Mouse (Mus musculus) CH12F3 (cell line): ENCODE results near the gene Elmo2.

Experiments
- in situ Hi-C: fragments of 300-500 bp; cut with MboI; formaldehyde crosslinking; loops from 2 replicates; pipeline ENCODE4 v1.14.3; 2020; ENCODE audit warnings: low sequenced_read_pairs

The Elmo2 gene

GRCm38 (mm10) chr2:165263861-165264260, 62.4 kb downstream of the Elmo2 start:
- in situ Hi-C loops: loop anchor here (25.0 kb wide), 1 partner anchor 302 kb away; the partner anchor contains the start of gene Slc12a5

DNA sequence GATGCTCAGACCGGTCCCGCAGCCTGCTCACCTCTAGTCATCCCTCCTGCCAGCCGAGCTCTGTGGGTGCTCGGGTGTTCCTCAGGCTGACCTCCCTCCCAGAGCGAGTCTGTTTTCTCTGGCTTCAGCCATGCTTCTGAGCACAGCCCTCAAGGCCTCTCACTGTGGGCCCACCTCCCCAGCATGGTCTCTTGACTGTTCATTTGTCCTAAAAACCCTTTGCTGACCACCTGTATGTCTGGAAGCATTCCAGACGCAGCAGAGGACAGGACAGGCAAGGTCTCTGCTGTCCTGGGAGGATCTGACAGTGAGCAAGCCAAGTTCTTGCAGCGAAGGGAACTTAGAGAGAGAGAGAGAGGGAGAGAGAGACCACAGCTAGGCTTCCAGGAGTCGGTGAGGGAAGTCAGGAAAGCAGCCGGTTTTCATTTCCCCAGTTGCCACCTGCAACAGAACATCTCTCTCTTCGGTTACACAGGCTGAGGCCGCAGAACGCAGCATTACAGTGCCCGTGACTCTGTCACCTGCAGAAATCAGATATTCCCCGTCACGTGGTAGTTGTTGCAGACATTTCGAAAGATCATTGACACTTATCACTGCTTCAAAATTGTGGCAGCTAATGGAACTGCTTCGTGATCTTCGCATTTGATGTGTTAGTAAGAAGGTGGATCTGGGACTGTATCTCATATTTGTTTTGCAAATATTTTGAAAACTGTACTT, 63.8 kb downstream of the Elmo2 start:
- in situ Hi-C loops: loop anchor here (25.0 kb wide), 1 partner anchor 300 kb away; the partner anchor contains the start of gene Slc12a5

DNA sequence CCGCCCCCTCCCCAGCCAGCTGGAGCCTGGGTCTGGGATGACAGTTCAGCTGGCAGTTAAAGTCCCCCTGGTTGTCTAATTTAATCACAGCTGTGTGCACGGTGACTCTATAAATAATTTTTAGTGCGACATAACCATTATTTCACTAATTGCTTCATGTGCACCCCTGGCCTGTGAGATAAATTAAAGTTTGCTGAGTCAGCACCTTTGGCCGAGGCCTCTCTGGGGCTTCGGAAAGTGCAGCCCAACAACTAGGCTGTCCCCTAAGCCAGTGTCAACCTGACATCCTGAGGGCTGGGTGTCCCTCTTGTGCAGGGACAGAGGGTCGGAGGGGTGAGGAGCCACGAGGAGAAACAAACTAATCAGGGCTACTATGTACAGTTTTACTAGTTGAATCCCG, 66.4 kb downstream of the Elmo2 start:
- in situ Hi-C loops: loop anchor here (25.0 kb wide), 1 partner anchor 298 kb away; the partner anchor contains the start of gene Slc12a5

- in situ Hi-C loops: loop anchor here (25.0 kb wide), 1 partner anchor 296 kb away; the partner anchor contains the start of gene Slc12a5
Measured at GRCm38 (mm10) chr2:165258321-165258720, 68.0 kb downstream of the Elmo2 start.

- in situ Hi-C loops: loop anchor here (25.0 kb wide), 1 partner anchor 295 kb away; the partner anchor contains the start of gene Slc12a5
Measured at GRCm38 (mm10) chr2:165257151-165257834, 69.0 kb downstream of the Elmo2 start.

DNA sequence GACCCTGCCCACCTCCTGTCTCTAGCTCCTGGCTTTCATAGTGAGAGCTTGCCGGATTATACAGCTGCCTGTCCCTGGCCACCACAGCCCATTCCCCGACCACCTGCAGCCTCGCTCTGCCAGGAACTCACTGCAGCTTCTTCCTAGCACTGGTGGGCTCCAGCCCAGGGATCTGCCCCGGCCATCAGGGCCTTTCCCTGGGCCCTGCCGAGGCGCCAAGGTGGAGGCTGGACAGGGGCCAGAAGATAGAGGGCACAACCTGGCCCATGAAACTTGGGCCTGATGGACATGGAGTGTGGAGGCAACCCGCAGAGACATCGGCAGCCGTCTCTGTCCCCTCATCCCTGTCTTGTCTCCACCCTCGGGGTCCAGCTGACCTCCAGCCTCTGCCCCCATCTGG, 70.1 kb downstream of the Elmo2 start:
- in situ Hi-C loops: loop anchor here (25.0 kb wide), 1 partner anchor 294 kb away; the partner anchor contains the start of gene Slc12a5

- in situ Hi-C loops: loop anchor here (25.0 kb wide), 1 partner anchor 292 kb away; the partner anchor contains the start of gene Slc12a5
Measured at GRCm38 (mm10) chr2:165253867-165254266, 72.4 kb downstream of the Elmo2 start.

- in situ Hi-C loops: loop anchor here (25.0 kb wide), 1 partner anchor 291 kb away; the partner anchor contains the start of gene Slc12a5
Measured at GRCm38 (mm10) chr2:165253269-165253668, 73.0 kb downstream of the Elmo2 start.

DNA sequence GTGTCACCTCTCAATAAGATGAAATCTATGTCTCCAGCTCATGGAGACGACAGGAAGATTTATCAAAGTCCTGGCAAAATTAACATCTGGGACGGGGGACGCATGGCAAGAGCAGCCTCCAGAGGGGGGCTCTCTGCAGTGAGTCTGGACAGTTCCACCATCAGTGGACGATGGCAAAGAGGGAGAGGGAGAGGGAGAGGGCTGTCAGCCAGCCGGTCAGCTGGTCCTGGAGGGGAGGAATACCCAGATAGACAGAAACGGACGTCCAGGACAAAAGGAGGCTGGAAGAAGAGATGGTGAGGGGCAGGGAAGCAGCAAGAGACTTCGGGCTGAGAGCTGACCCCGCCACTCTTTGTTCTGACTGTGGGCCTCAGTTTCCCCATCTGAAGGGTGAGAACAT, 73.5 kb downstream of the Elmo2 start:
- in situ Hi-C loops: loop anchor here (25.0 kb wide), 1 partner anchor 290 kb away; the partner anchor contains the start of gene Slc12a5

- in situ Hi-C loops: loop anchor here (25.0 kb wide), 1 partner anchor 290 kb away; the partner anchor contains the start of gene Slc12a5
Measured at GRCm38 (mm10) chr2:165252381-165252780, 73.9 kb downstream of the Elmo2 start.

- in situ Hi-C loops: loop anchor here (25.0 kb wide), 1 partner anchor 289 kb away; the partner anchor contains the start of gene Slc12a5
Measured at GRCm38 (mm10) chr2:165250903-165251302, 75.4 kb downstream of the Elmo2 start.

DNA sequence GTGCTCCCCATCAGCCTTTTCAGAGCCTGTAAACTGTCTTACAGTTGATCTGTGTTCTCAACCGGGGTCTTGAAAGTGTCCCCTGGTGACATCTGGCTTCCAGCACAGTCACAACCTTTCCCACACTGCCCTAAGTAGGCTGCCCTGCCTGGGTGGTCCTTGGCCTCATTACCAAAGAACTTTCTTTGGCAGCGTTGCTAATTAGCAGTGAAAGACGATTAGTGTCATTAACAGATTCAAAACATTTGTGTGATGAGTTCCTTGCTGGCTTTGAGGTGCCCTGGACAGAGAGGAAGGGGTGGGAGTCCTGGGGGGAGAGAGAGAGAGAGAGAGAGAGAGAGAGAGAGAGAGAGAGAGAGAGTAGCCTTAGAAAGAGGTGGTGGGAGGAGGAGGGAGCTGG, 77.3 kb downstream of the Elmo2 start:
- in situ Hi-C loops: no loop called here

- in situ Hi-C loops: no loop called here
Measured at GRCm38 (mm10) chr2:165246349-165246748, 79.9 kb downstream of the Elmo2 start.

- in situ Hi-C loops: no loop called here
Measured at GRCm38 (mm10) chr2:165243122-165243720, 83.1 kb downstream of the Elmo2 start.

DNA sequence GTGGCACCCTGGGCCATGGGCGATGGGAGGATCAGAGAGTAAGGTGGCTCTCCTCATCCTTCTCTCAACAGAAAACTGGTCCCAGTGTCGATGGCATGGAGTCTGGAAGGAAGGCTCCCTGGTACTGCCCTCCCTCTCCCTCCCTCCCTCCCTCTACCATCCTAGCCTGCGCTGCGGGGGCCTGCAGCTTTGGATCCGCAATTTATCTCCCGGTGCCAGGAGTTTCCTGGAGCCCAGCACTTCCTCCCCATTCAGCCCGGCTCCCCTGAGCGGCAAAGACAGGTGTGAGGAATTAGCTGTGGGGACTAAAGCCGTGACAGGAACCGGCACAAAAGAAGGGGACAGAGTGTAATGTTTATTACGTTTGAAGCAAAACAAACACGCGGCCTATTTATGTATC, 83.7 kb downstream of the Elmo2 start:
- in situ Hi-C loops: no loop called here

- in situ Hi-C loops: no loop called here
Measured at GRCm38 (mm10) chr2:165241786-165242185, 84.5 kb downstream of the Elmo2 start.

DNA sequence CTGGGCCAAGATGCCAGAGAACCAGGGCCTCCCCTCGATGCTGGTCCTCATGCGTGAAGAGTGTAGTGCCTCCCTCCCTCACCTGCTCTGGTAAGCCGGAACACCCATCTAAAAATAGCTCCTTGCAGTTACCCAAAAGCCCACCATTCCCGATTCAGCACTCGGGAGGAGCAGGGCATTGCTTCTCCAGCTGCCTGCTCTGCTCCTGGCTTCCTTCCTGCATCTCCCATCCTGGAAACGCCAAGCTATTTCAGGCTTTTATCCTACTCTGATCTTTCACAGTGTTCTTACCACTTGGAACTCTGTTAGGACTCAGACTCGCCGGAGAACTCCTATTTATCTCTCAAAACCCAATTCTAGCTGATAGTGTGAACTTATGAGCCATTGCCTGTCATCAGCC, 85.9 kb downstream of the Elmo2 start:
- in situ Hi-C loops: no loop called here

DNA sequence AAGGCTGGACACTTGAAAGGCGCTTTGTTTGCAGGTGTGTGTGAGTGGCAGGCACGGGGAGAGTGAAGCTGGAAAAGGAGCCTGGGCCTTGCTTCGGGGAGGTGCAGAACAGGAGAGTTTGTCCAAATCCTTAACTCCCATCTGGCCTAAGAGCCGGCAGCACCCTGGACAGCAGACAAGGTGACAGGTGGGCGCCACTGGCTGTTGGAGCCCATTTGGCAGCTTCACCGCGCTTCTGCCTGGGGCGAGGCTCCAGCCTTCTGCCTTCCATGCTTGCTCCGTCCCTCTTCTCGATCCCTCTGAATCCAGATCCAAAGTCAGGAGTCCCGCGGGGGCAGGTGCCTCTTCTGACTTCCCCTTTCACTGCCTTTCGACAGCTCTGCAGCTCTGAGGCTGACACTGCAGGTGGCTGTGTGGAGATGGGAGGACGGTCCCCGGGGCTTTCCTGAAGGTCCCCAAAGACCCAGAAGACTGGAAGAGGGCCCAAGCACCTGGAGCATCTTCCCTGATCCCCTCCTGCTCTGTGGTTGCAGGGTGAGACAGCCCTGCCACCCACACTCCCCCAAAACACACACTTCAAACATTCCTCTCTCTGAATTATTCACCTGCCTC, 86.6 kb downstream of the Elmo2 start:
- in situ Hi-C loops: no loop called here

GRCm38 (mm10) chr2:165238416-165239145, 87.7 kb downstream of the Elmo2 start:
- in situ Hi-C loops: no loop called here
